Mouse (Mus musculus): Measurements from ENCODE around the gene Gm4858. TPM values are rescaled to one million over a fixed set of nuclear protein-coding genes. Genes with fewer than 3 reads are reported as not detected.

The Gm4858 gene
- 1 to 10 TPM in 1 of 2 experiments, not detected in 1; 1.6 TPM for polyA plus RNA-seq (2017; shearing (Covaris generic))

GRCm38 (mm10) chr3:93068523-93068922, at the start of gene Gm4858:
TSS of gene Gm4858 (plus strand) at chr3:93068823.

GRCm38 (mm10) chr3:93018960-93019359, 49.7 kb upstream of the Gm4858 start, which contains the start of gene Lce1m:
TSS of gene Lce1m (minus strand) at chr3:93019060.

Other genes with a start within 250 kb of the Gm4858 start
- not detected for gene Kprp, start 241.6 kb upstream of the Gm4858 start, polyA plus RNA-seq (2017; shearing (Covaris generic))
- gene Lce1l, start 217.5 kb upstream of the Gm4858 start, polyA plus RNA-seq (2017; shearing (Covaris generic)) = not detected
- gene 2310050C09Rik, start 198.6 kb upstream of the Gm4858 start, polyA plus RNA-seq (2017; shearing (Covaris generic)) = not detected
- not detected for gene Lce3a, start 142.6 kb upstream of the Gm4858 start, polyA plus RNA-seq (2017; shearing (Covaris generic))
- not detected for gene Lce3b, start 135.8 kb upstream of the Gm4858 start, polyA plus RNA-seq (2017; shearing (Covaris generic))
- not detected for gene Lce3c, start 124.3 kb upstream of the Gm4858 start, polyA plus RNA-seq (2017; shearing (Covaris generic))
- not detected for gene Lce3d, start 111.4 kb upstream of the Gm4858 start, polyA plus RNA-seq (2017; shearing (Covaris generic))
- gene Lce3e, start 101.8 kb upstream of the Gm4858 start, polyA plus RNA-seq (2017; shearing (Covaris generic)) = not detected
- not detected for gene Lce3f, start 76.6 kb upstream of the Gm4858 start, polyA plus RNA-seq (2017; shearing (Covaris generic))
- gene Crct1, start 53.1 kb upstream of the Gm4858 start, polyA plus RNA-seq (2017; shearing (Covaris generic)) = not detected
- gene Lce1m, start 49.8 kb upstream of the Gm4858 start, polyA plus RNA-seq (2017; shearing (Covaris generic)) = not detected
- gene Crnn, start 76.0 kb downstream of the Gm4858 start, polyA plus RNA-seq (2017; shearing (Covaris generic)) = not detected
- gene Flg2, start 128.5 kb downstream of the Gm4858 start, polyA plus RNA-seq (2017; shearing (Covaris generic)) = under 1 TPM in 1 of 2 experiments, not detected in 1; 0.07 TPM
- gene Flg, start 204.7 kb downstream of the Gm4858 start, polyA plus RNA-seq (2017; shearing (Covaris generic)) = not detected

Data from activated CD4-positive, CD25-positive, alpha-beta regulatory T cell (primary cell).